Mouse (Mus musculus) Patski (cell line): ENCODE measurements around the gene Neurl3. TPM values are rescaled to one million over a fixed set of nuclear protein-coding genes. Genes with fewer than 3 reads are reported as not detected.

Source experiments
- ATAC-seq: fragments of 100-300 bp; one replicate; pipeline ENCODE4 v1.8.0; 2021
- CTCF ChIA-PET: fragments of 350-600 bp; sonication (Branson Sonifier 250); formaldehyde crosslinking; loops from one replicate; lab custom pipeline; 2022; ENCODE audit warnings: inconsistent platforms; lab: Charles Lee
- POLR2A ChIA-PET: fragments of 350-600 bp; sonication (Branson Sonifier 250); formaldehyde crosslinking; loops from one replicate; lab custom pipeline; 2022; ENCODE audit warnings: antibody characterized with exemption, inconsistent platforms; lab: Charles Lee
- DNase-seq: peaks from one replicate; pipeline ENCODE4 v3.0.0-alpha.2; 2011; ENCODE audit warnings: low read depth, low spot score
- H3K27me3 ChIP-seq: fragments of 371-371 bp; one replicate; pipeline ENCODE4 v1.5.1; 2021
- CTCF ChIP-seq: fragments of 100-300 bp; IDR thresholded peaks from one replicate; pipeline ENCODE4 v1.5.1; 2021
- in situ Hi-C: fragments of 300-500 bp; cut with MboI; formaldehyde crosslinking; loops from 3 replicates; pipeline ENCODE4 v1.11.1; 2018; ENCODE audit warnings: low pct_unique_long_range_greater_than_20kb, mixed read lengths
- polyA plus RNA-seq: library from polyadenylated mRNA; unstranded; gene quantifications from one replicate; pipeline ENCODE4 v1.2.3, GENCODE M21; 2021

Gene Neurl3
- polyA plus RNA-seq, 1 experiment from 2014 or later, result 2.7 TPM

DNA sequence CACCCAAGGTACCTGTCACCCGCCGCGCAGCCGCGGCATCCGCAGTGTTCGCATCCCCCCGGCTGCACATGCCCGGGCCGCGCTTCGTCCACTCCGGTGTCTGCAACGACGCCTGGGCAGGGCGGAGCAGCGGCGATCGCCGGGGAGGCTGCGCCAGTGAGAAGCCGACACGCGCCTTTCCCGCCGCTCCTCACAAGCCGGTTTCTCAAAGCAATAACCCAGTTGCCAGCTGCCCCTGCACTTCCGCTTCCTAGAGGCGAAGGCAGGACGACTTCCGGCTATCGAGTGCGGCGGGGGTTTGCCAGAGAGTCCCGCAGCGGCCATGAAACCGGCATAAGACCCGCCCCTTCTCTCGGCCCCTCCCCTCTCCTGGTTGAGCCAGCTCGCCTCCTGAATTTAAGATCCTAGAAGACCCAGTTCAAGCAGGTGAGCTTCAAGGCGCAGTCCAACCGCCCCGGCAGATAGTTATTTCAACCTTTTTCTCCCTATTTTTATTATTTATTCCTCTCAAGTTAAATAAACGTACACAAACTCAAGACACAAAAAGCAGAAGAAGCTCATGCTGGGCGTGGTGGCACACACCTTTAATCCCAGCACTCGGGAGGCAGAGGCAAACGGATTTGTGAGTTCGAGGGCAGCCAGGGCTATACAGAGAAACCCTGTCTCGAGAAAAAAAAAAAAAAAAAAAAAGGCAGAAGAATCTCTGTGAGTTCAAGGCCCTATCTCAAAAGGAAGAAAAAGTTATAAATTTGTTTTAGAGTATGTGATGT lies 30.2 kb downstream of the Neurl3 start, which contains the start of gene Uggt1:
Gene Uggt1 (minus strand): TSS at position 663 of the 770 bp plus-strand sequence.
- peak; percentile 63 for DNase-seq
- in situ Hi-C loops, result no loop called here
- peak; percentile 88 for ATAC-seq
- no peaks in the 10 kb centered on the region for H3K27me3 ChIP-seq
- ChIA-PET POLR2A (interaction anchor here (0.7 kb wide), 3 partner anchors 145 to 549 kb away, joined by 3 to 4 read pairs (median 4); no protein-coding TSS in a partner anchor), CTCF (interaction anchor here (1.2 to 4.2 kb wide), 6 partner anchors 9 to 33 kb away, joined by 3 to 19 read pairs (median 4); no protein-coding TSS in a partner anchor)
- TF ChIP-seq CTCF, result no peak

DNA sequence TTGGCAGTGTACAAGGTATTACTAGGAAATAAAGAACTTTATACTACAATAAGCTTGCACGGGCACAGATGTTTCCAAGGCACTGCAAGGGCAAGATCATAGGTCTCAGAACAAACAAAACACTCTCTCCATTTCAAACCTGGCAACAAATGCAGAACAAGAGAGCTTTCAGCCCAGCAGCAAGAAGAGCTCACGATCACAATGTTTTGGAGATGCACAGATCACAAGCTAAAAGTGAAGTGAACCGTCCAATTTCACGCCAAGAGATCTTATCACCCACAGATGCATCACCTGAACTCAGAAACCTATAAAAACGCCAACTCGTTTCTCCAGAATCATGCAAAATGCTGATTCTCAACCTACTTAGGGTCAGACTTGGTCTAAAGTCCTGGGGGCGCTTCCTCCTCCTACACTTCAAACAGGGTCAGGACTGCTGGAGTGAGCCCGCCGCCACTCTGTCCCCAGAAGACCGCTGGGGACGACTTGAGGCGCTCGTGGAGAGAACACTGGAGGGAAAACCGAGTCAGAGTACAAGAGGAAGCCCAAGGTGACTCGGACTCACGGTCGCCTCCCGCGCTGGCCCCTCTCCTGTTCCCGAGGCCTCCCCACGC lies 30.9 kb downstream of the Neurl3 start:
- POLR2A ChIA-PET, result no interaction called here
- in situ Hi-C loops, result no loop called here
- DNase-seq, result no peak
- H3K27me3 ChIP-seq, result no peaks in the 10 kb centered on the region
- no peak for TF ChIP-seq CTCF
- CTCF ChIA-PET, result interaction anchor here (1.2 to 4.2 kb wide), 5 partner anchors 8 to 34 kb away, joined by 3 to 19 read pairs (median 6); no protein-coding TSS in a partner anchor
- no peak for ATAC-seq

DNA sequence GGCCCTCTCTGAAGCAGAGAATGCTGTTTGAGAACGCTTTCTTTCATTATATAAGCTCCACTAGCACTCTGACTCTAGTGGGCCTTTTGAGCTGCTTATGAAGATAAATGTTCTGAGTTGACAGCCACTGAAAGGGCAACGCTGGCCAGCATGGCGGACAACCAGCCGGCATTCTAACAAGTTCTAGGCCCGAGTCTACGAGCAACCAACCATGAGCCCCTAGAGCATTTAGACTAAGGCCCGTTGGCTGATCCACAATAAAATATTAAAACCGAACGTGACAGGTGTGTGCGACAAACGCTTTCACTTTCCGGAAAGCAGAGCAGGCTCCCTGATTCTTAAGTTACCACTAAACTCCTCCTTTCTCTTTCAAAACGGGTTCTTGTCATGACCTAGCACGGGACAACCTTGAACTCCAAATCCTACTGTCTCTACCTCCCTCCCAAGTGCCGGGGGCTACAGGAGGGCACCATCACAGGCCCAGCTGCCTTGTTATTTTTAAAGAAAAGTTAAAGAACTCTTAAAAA lies 32.5 kb downstream of the Neurl3 start:
- in situ Hi-C loops, result no loop called here
- ChIA-PET CTCF (interaction anchor here (1.7 to 4.2 kb wide), 3 partner anchors 10 to 35 kb away, joined by 6 to 19 read pairs (median 8); no protein-coding TSS in a partner anchor), POLR2A (no interaction called here)

DNA sequence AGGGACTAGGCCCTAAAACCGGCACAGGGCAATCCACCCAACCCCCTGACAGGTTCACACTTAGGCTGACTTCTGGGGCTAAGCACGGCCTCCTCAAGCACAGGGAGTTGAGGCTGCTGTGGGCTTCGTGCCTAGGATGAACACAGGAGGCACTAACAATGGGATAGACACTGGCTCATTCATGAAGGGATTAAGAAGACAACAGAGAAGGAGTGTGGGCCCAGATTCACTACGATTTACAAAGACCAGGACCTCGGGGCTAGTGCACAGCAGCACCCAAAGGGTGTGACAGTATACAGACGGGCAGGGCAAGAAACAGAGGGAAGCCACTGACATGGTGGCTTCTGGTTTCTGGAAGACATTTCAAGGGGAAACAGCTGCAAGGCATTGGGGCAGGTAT lies 34.3 kb downstream of the Neurl3 start:
- in situ Hi-C loops, result no loop called here
- ChIA-PET POLR2A (no interaction called here), CTCF (no interaction called here)
- ATAC-seq (no peak), DNase-seq (no peak)
- no peaks in the 10 kb centered on the region for H3K27me3 ChIP-seq
- TF ChIP-seq CTCF, result no peak

More for the DNA sequence above, 32.5 kb downstream of the Neurl3 start:
- ATAC-seq (no peak), DNase-seq (no peak)
- no peak for TF ChIP-seq CTCF
- no peaks in the 10 kb centered on the region for H3K27me3 ChIP-seq

DNA sequence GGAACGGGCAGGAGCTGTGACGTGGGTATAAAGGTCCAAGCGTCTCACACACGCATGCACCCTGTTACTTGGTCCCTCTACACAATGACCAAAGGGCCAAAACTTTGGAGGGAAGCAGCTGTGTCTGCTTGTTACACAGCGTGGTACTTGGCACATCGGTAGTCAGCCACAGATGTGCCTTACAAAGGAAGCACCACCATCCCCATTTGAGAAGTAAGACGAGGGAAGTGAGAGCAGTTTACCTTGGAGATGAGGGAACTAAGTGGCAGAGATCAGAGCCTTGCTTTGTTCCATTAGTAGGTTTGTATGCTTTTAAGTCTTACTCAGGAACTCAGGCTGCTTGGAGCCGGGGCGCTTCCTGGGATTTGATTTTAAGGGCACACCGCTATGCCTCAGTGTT lies 35.1 kb downstream of the Neurl3 start:
- ATAC-seq, result no peak
- no peak for TF ChIP-seq CTCF
- CTCF ChIA-PET, result no interaction called here

DNA sequence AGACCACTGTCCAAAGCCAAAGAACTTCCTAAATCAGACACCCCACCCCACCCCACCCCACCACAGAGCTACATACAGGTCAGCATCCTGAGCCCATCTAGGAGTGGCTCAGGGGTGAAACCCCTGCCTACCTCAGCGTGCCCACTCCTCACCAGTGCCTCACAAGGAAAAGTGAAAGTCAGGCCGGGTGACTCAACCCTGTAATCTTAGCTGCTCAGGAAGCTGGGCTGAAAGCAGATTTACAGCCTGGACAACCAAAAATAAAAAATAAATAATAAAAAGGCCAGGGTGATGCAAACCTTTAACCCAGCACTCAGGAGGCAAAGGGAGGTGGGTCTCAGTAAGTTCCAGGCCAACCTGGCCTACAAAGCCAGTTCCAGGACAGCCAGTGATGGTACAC lies 38.6 kb downstream of the Neurl3 start:
- in situ Hi-C loops, result no loop called here
- TF ChIP-seq CTCF, result no peak
- H3K27me3 ChIP-seq, result no peaks in the 10 kb centered on the region
- no peak for ATAC-seq
- ChIA-PET CTCF (no interaction called here), POLR2A (no interaction called here)
- DNase-seq, result no peak

More for the DNA sequence above, 35.1 kb downstream of the Neurl3 start:
- DNase-seq, result no peak
- in situ Hi-C loops, result no loop called here
- H3K27me3 ChIP-seq, result no peaks in the 10 kb centered on the region
- POLR2A ChIA-PET, result no interaction called here

DNA sequence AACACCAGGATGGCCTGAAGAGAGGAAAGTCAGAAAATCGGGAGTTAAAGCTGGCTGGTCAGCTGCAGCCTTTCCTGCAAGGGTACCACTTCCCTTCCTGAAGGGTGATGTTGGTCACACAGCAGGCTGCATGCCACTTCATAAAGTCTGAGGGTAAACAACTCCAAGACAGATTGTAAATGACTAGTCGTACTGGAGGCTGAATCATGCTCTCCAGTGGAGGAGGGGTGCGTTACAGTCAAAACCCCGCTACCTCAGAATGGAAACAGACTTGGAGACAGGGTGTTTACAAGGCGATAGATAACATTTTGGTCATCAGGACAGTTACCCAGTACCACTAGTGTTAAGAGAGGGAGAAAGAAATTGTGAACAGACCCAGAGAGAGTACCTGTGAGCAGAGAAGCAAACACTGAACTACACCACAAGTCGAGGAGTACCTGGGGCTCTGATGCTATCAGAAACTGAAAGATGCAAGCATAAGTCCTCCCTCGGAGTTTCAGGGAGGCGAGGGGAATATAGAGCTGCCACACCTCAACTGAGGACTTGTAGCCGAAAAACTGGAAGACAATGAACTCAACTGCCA lies 39.3 kb downstream of the Neurl3 start:
- ATAC-seq (peak; percentile 17), DNase-seq (no peak)
- no peak for TF ChIP-seq CTCF
- CTCF ChIA-PET, result interaction anchor here (0.8 to 1.3 kb wide), 2 partner anchors 8 to 37 kb away, joined by 3 to 4 read pairs; no protein-coding TSS in a partner anchor
- no peaks in the 10 kb centered on the region for H3K27me3 ChIP-seq
- in situ Hi-C loops, result no loop called here
- POLR2A ChIA-PET, result interaction anchor here (1.0 kb wide), 1 partner anchor 18 kb away, joined by 3 read pairs; no protein-coding TSS in a partner anchor

DNA sequence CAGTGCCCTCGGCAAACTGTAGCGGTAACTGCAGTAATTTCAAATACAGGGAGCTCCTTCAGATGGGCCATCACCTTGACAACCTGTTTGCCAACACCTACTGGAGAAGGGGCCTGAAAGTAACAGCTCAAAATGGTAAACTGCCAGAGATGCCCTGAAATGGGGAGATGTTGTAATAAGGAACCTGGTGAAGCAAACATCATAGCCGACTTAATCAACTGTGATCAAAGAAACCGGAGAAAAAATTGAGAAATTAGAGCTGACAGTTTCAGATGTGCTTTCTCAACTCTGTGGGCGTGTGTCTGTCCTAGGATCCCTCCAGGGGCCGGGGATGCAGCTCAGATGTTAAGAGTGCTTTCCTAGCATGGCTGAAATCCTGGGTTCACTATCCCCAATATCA lies 41.3 kb downstream of the Neurl3 start:
- in situ Hi-C loops, result no loop called here
- no peaks in the 10 kb centered on the region for H3K27me3 ChIP-seq
- TF ChIP-seq CTCF, result no peak
- no peak for ATAC-seq
- ChIA-PET POLR2A (no interaction called here), CTCF (interaction anchor here (1.2 to 3.1 kb wide), 2 partner anchors 10 to 44 kb away, joined by 4 to 19 read pairs; partner anchors contain the start of gene Uggt1)
- DNase-seq, result no peak

DNA sequence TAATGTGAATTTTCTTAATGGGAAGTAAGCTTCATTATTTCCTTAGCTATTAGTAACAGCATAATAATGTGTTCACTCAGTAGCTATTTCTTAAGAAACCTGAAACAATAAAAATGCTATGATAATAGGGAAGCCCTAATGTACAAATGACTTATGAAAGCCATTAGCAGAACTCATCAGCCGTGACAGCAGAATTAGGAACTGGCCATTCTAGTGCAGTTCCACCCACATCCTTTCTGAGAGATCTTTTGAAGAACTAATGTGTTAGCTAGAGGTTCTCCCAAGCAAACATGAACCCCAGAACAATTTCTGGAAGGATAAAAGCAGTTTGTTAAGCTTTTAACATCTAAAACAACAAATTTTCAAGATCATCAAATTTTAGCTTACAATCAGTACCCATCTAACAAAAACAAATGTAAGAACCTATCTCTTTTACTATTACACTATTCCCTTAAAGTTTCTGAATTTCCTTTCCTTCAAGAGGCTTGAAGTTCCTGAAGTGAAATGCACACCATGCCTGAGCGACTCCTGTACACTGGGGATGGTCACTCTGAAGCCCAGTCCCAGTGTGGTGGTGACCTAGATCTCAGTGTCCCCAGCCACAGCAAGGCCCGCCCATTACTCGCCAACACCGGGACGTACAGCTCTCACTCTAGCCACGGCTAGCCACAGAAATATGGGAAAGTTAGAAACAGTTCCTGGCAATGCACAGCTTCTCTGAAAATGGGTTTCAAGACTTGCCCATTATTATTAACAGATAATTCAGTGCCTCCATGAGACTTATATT lies 43.4 kb downstream of the Neurl3 start:
- in situ Hi-C loops, result no loop called here
- POLR2A ChIA-PET, result interaction anchor here (0.6 kb wide), 1 partner anchor 57 kb away, joined by 3 read pairs; no protein-coding TSS in a partner anchor
- CTCF ChIA-PET, result interaction anchor here (0.8 to 3.2 kb wide), 5 partner anchors 12 to 52 kb away, joined by 3 to 19 read pairs (median 5); partner anchors contain the start of gene Uggt1
- DNase-seq (no peak), ATAC-seq (no peak)
- TF ChIP-seq CTCF, result no peak
- H3K27me3 ChIP-seq, result no peaks in the 10 kb centered on the region
